ENCODE assay signal across 8 mouse cellular contexts in the genomic region with DNA sequence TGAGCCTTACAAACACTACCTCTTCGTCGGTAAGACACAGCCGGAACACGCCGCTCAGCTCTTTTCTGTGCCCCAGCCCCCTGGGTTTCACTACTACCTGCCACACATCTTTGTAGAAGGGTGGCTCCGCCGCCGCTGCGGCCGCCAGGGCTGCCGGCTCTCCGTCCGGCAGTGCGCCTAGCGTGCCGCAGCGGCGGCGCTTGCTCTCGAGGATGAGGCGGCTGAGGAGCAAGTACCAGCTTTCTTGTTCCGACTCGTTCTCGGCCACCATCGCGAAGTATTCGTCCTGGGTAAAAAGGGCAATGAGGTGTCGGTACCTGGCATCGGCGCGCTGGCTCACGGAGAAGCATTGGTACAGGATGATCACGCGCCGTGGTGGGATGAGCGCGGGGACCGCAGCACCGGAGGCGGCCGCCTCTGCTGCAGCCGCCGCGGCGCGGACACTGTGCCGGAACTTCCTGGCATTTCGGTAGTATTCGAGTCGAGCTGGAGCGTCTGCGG. TPM values are rescaled to one million over a fixed set of nuclear protein-coding genes. Genes with fewer than 3 reads are reported as not detected.
DNase-seq lines count a peak whose midpoint lies in the region; ATAC-seq and TF ChIP-seq lines count a peak whose summit lies in the region.

No protein-coding gene starts in this region.

- H3K4me3 ChIP-seq in E14TG2a.4 (replicated peaks; ENCODE audit: low read length), result peak overlapping the region; percentile 80
- peak overlapping the region; percentile 42 for H3K4me3 ChIP-seq in forebrain, embryonic 11.5 days (ENCODE audit: low read depth, low read length)
- peak overlapping the region; percentile 41 for H3K4me3 ChIP-seq in limb, embryonic 13.5 days
- peak overlapping the region; percentile 44 for H3K4me3 ChIP-seq in stomach, embryonic 16.5 days (replicated peaks; ENCODE audit: low read length)

- peak overlapping the region; percentile 53 for H3K4me2 ChIP-seq in forebrain, embryonic 11.5 days (ENCODE audit: low read depth, low read length, severe bottlenecking)
- peak overlapping the region; percentile 65 for H3K4me2 ChIP-seq in limb, embryonic 13.5 days (replicated peaks)
- H3K4me2 ChIP-seq in stomach, embryonic 16.5 days (ENCODE audit: low read depth, low read length), result peak overlapping the region; percentile 61

- DNase-seq in cerebellum, postnatal 14 days, result peak; percentile 7 to 9
- peak; percentile 62 for DNase-seq in forebrain, embryonic 11.5 days (ENCODE audit: low spot score)
- DNase-seq in urinary bladder, postnatal 14 days (ENCODE audit: low spot score), result no peak

- no peak overlapping the region for H3K9ac ChIP-seq in forebrain, embryonic 11.5 days (ENCODE audit: low read length)
- no peak overlapping the region for H3K9ac ChIP-seq in limb, embryonic 13.5 days
- H3K9ac ChIP-seq in stomach, embryonic 16.5 days (ENCODE audit: low read length), result no peak overlapping the region

- H3K27ac ChIP-seq in forebrain, embryonic 11.5 days (ENCODE audit: low read depth, low read length), result no peak overlapping the region
- H3K27ac ChIP-seq in limb, embryonic 13.5 days, result no peak overlapping the region
- H3K27ac ChIP-seq in stomach, embryonic 16.5 days (ENCODE audit: low read length), result no peak overlapping the region

- no peaks in the 10 kb centered on the region for H3K9me3 ChIP-seq in E14TG2a.4 (ENCODE audit: low read length)
- no peaks in the 10 kb centered on the region for H3K9me3 ChIP-seq in forebrain, embryonic 11.5 days (ENCODE audit: control insufficient read depth, low read length)
- H3K9me3 ChIP-seq in limb, embryonic 13.5 days, result no peaks in the 10 kb centered on the region
- H3K9me3 ChIP-seq in stomach, embryonic 16.5 days (replicated peaks; ENCODE audit: control insufficient read depth, low read length), result no peaks in the 10 kb centered on the region

- H3K36me3 ChIP-seq in E14TG2a.4 (ENCODE audit: insufficient read depth, low read length), result no peaks in the 10 kb centered on the region
- no peaks in the 10 kb centered on the region for H3K36me3 ChIP-seq in forebrain, embryonic 11.5 days (ENCODE audit: control insufficient read depth, insufficient read depth, low read length)
- no peaks in the 10 kb centered on the region for H3K36me3 ChIP-seq in limb, embryonic 13.5 days
- no peaks in the 10 kb centered on the region for H3K36me3 ChIP-seq in stomach, embryonic 16.5 days (ENCODE audit: control insufficient read depth, insufficient read depth, low read length)

- H3K27me3 ChIP-seq in E14TG2a.4 (ENCODE audit: insufficient read depth, low read length), result peaks cover 48% of the 10 kb centered on the region
- peaks cover 37% of the 10 kb centered on the region for H3K27me3 ChIP-seq in forebrain, embryonic 11.5 days (ENCODE audit: control insufficient read depth, insufficient read depth, low read length)
- H3K27me3 ChIP-seq in limb, embryonic 13.5 days, result peaks cover 82% of the 10 kb centered on the region
- H3K27me3 ChIP-seq in stomach, embryonic 16.5 days (ENCODE audit: control insufficient read depth, insufficient read depth, low read length), result peaks cover 60% of the 10 kb centered on the region

- peaks cover 14% of the 10 kb centered on the region; the same call in 1 of the 2 replicates for H3K4me1 ChIP-seq in E14TG2a.4 (replicated peaks; ENCODE audit: low read depth, low read length)
- H3K4me1 ChIP-seq in forebrain, embryonic 11.5 days (replicated peaks; ENCODE audit: control insufficient read depth, insufficient read depth, low read length), result peaks cover 2% of the 10 kb centered on the region; the same call in 1 of the 2 replicates
- H3K4me1 ChIP-seq in limb, embryonic 13.5 days, result no peaks in the 10 kb centered on the region
- no peaks in the 10 kb centered on the region; the same call in 1 of the 2 replicates for H3K4me1 ChIP-seq in stomach, embryonic 16.5 days (ENCODE audit: control insufficient read depth, insufficient read depth, low read length)

- 31% methylated on average over 52 of the region's 52 CpGs for WGBS in forebrain, embryonic 11.5 days
- 33% methylated on average over 52 of the region's 52 CpGs for WGBS in limb, embryonic 13.5 days
- 19% methylated on average over 52 of the region's 52 CpGs for WGBS in stomach, embryonic 16.5 days

- ATAC-seq in cerebellum, adult (ENCODE audit: insufficient number of reproducible peaks, low FRiP score, low TSS enrichment), result no peak
- peak; percentile 8 for ATAC-seq in forebrain, embryonic 11.5 days (replicated peaks; ENCODE audit: low FRiP score)
- no peak for ATAC-seq in limb, embryonic 13.5 days (ENCODE audit: low FRiP score, low read depth)
- no peak for ATAC-seq in stomach, embryonic 16.5 days (ENCODE audit: insufficient read depth, low FRiP score)
- no peak for ATAC-seq in CD4-positive, CD25-positive, alpha-beta regulatory T cell, adult 4 months

- TF ChIP-seq CTCF in E14TG2a.4 (conservative IDR thresholded peaks at IDR 0.05; ENCODE audit: low read length), result no peak

RNA-seq across cellular contexts. Expression of a gene that starts 0.6 kb away (rescaled TPM):
- polyA plus RNA-seq in forebrain, embryonic 11.5 days (2014; fragmentation: Nextera tagmentation; extraction: Ambion mirVana), result 4.0 TPM in 2 replicates
- polyA plus RNA-seq in limb, embryonic 13.5 days (2015; fragmentation: Nextera tagmentation; extraction: Ambion mirVana), result 0.06 and 0.15 TPM in 2 replicates
- 0.11 and 0.22 TPM in 2 replicates for polyA plus RNA-seq in stomach, embryonic 16.5 days (2015; fragmentation: Nextera tagmentation; extraction: Ambion mirVana)
- not detected for polyA plus RNA-seq in CD4-positive, CD25-positive, alpha-beta regulatory T cell, adult 4 months (2017; shearing (Covaris generic))
